Mouse (Mus musculus): ENCODE measurements around the gene Bbs9. TPM values are rescaled to one million over a fixed set of nuclear protein-coding genes. Genes with fewer than 3 reads are reported as not detected.
"Not testable (repeated sequence)": the region's sequence is repeated elsewhere in the genome, so short reads cannot be mapped to it uniquely, and the experiment has no call there.

Gene Bbs9
- 14.3 and 18.7 TPM in 2 replicates for total RNA-seq (2021)
- long read RNA-seq, experiment 1, partial matches to known transcripts: 1 of 5 reads
- long read RNA-seq, experiment 1, other reads (novel, unspliced or antisense): 2 of 5 reads
- long read RNA-seq, experiment 2, partial matches to known transcripts: 1 of 5 reads
- long read RNA-seq, experiment 2, other reads (novel, unspliced or antisense): 1 of 5 reads

DNA sequence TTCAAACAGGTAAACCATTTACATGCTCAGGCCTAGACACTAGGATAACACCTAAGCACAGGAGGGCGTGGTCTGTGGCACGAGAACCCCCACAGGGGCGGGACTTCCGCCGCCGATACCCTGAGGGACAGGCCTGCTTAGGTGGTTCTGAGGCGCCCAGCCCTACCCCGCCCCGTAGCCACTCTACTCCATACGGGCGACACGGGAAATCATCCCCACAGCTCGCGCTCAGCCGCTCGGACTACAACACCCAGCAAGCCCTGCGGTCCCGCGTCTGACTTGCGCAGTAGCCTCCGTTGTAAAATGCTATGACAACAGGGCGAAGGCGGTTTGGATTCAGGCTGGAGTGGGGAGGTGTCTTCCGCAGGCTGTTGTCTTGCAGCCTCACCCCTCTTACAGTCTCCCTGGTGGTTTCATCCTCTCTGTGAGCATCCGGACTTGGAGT, at the start of gene Bbs9:
Gene Bbs9 (plus strand): TSS at position 292 of the 445 bp plus-strand sequence.
- peak; percentile 95 for DNase-seq

DNA sequence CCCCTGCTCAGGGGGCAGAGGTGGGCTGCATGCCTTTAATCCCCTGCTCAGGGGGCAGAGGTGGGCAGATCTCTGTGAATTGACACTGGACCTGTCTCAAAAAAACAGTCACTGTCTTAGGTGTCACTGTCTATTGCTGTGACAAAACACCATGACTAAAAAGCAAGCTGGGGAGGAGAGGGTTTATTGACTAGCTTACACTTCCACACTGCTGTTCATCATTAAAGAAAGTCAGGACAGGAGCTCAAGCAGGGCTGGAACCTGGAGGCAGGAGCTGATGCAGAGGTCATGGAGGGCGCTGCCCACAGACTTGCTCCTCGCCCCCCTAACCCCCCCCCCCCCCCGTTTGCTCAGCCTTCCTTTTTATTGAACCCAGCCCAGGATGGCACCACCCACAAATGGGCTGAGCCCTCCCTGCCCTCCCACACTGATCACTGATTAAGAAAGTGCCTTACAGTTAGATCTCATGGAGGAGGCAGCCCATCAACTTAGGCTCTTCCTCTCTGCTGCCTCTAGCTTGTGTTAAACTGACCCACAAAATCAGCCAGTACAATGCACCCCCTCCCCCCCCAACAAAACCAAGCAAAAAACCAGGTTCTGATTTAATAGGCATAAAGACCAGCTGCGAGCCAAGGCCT, 47.4 kb upstream of the Bbs9 start:
- DNase-seq: no peak

DNA sequence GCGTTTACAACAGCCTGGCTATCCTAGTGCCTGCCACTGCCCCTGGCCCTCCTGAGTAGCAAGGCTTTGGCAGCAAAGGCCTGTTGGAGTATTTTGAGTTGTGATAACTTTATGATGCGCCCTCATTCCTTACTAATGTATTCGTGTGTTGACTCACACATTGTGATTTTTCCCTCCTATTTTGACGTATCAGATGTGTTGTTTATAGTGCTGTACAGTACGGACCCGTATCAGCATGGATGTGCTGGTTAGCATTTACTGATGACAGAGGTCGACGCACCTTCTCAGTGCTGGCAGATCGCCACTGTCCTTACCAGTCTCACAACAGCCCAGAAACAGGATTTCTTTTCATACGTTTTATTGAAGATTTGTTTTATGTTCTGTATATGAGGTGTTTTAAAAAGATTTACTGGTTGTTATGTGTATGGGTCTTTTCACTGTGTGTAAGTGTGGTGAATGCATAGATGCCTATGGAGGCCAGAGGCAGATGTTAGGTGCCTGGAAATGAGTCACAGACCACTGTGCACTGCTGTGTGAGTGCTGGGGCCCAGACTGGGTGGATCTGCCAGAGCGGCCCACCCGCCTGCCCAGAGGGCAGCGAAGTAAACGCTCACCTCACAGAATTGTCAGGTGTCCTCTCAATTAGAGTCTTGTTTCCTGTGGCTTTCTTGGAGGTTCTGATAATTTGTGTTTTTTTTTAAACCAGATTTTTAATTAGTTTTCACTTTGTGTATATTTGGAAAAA, 46.7 kb upstream of the Bbs9 start:
- DNase-seq: no peak

DNA sequence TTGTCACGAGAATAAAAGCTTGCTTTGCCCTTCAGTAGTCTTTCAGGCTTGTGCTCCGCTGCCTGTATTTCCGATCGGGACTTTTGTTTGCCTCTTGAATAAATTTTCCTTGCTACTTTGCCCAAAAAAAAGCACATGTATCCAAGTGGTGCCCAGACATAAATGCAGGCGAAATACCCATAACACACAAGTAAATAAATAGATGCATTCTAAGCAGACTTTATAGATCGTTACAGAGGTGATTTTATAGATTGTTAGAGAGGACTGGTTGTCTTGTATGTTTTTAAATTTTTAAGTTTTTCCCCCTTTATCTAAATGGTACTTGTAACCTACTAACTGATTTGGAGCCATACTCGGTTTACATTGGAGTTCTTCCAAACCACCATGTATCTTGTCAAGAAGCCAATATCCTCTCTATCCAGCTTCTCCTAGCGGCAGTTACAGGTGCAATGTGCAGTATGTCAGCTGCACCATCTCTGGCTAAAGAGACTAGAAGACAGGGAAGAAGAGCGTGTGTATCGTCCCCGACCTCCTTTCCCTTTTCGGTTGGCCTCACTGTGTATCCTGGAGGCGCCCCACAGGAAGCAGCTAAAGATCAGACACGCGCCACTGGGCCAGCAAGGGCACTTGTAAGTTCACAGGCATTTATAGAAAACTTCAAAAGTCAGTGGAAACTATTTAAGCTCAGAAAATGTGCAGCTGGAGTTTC, 45.8 kb upstream of the Bbs9 start:
- DNase-seq: no peak

DNA sequence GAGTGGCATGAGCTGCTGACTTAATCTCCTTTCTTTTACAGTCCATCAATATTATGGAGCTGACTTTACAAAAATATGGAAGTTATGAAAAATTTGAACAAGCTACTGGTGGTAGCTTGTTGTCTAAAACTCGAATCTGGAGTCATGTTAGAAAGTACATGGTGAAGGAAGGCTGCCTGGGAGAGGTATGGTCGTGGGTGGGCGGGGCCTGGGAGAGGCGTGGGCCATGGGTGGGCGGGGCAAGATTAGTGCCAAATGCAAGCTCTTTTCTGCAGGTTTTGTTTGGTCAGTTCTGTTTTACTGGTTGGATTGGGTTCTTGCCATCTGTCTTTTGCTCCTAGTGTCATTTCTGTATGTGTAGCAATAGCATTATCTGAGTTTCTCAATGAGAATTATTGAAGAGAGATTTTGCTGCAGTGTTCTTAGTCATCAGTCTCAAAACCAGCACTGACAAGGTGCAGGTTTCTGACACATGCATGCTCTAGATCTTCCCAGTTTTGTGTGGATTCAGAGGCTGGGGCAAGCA, 45.1 kb upstream of the Bbs9 start:
- DNase-seq: no peak

DNA sequence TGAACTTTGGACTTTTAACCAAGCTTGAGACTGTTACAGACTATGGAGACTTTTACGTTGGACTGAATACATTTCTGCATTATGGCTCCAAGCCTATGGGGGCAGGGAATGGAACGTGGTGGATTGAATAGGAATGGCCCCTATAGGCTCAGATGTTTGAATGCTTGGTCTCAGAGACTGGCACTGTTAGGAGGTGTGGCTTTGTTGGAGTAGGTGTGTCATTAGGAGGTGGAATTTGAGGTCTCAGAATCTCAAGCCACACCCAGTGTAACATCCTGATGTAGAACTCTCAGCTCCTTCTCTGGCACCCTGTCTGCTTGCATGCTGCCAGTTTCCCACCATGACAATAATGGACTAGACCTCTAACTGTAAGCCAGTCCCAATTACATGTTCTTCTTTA, 42.3 kb upstream of the Bbs9 start:
- no peak for DNase-seq

DNA sequence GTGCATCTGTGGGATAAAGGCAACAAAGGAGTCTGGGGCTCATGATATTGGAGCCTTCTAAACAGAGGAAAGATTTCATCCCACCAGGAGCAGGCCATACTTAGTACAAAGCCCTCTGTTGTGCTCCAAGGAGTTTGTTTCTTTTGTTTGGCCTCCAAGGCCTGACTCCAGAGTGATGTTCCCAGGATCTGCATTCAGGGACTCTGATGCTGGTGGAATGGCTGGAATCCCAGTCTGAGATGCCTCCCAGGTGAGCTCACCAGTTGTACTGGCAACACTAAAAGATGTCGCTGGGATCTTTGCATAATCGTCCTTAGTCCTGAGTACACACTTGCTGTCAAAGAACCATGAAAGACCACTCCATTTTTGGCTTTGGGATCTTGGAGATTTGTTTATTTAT, 41.4 kb upstream of the Bbs9 start:
- DNase-seq: no peak

DNA sequence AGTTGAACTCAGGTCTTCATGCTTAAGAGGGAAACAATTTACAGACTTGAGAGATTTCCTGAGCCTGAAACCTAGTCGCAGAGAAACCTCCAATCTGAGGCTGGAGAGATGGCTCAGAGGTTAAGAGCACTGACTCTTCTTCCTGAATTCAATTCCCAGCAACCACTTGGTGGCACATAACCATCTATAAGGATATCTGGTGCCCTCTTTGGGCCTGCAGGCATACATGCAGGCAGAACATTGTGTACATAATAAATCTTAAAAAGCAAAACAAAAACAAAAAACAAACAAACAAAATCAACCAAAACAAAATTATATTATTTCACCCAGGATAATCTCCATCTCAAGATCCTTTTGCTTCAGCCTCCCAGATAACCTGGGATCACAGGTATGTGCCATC, 36.7 kb upstream of the Bbs9 start:
- DNase-seq: no peak

DNA sequence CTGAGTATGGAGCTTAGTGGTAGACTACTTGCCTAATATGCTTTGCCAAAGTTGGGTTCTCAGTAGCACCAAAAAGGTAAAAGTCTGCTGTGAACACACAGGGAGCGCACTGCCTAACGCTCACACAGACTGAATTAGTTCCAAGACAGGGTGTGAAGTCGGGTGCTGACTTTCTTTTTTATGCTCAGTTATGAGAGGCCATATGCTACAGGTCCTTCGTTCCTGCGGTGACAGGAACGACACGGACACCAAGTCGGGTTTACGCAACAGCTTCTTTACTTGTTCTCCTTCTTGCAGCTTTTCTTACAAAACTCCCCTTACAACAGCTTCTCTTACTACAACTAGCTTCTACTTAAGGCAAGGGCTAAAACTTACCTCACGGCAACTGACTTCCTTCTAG, 32.4 kb upstream of the Bbs9 start:
- no peak for DNase-seq

DNA sequence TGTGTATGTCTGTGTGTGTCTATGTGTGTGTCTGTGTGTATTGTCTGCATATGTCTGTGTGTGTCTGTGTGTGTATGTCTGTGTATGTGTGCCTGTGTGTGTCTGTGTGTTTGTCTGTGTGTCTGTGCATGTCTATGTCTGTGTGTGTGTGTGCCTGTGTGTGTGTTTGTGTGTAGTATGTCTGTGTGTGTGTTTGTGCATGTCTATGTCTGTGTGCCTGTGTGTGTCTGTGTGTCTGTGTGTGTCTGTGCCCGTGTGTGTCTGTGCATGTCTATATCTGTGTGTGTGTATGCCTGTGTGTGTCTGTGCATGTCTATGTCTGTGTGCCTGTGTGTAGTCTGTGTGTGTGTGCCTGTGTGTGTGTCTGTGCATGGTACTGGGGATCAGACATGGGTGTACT, 30.4 kb upstream of the Bbs9 start:
- no peak for DNase-seq

DNA sequence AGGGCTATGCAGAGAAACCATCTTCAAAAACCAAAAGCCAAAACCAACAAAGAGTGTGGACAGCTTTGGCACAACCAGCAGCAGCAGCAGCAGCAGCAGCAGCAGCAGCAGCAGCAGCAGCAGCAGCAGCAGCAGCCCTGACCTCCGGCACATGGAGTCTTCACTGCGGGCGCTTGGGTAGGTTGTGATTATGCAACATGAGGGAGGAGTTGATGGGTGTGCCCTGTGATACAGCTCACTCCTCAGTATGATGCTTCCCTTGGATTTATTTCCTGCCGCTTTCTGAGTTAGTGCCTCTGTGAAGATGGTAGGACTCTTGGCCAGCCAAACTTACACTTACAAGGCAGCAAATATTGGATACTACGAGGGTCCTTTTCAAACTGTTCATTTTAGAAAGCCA, 28.3 kb upstream of the Bbs9 start:
- peak; percentile 32 for DNase-seq

DNA sequence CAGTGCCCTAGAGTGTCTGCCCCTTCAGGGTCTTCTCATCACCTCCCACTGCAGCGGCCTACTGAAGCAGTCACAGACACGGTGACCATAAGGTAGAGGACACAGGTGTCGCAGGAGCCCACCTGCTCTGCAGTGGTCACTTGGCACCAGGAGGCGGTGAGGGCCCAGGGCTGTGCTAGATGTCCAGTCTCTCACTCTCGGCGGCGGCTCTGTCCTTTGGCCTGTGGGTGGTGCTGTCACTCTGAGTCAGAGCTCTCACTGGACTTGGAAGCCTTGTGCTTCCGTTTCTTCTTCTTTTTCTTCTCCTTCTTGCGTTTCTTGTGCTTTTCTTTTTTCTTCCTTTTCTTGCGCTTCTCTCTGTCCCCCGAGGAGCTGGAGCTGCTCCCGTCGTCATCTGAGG, 27.1 kb upstream of the Bbs9 start:
- DNase-seq: peak; percentile 32

DNA sequence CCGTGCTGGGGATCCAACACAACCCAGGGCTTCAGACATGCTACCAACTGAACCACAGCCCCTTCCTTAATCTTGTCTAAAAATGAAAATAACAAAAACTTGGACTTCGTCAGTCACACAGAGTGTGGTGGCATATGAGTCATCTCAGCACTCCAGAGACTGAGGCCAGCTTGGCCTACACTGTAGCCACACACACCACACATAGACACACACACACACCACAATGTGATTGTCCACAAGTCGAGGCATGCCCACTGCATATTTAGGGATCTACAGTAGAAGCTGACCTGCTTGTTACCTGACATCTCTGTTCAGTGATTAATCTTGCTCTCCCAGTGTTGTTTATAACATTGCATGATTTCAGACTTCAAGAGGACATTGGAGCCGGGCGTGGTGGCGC, 26.3 kb upstream of the Bbs9 start:
- no peak for DNase-seq

DNA sequence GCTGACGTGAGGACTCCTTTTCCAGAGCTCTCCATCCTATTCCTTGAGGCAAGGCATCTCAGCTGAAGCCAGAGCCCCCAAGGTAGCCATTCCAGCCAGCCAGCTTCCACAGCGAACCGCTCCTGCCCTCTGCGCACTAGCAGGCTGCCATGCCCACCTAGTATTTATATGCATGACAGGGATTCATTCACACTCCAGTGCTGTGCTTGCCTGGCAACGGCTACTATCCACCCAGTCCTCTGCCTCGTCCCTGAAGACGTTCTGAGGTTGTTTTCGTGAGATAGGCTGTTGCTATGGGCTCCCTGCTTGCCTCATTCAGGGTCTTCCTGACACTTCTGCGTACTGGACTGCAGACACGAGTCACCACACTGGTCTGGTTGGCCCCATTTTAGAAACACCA, 22.8 kb upstream of the Bbs9 start:
- DNase-seq: no peak

DNA sequence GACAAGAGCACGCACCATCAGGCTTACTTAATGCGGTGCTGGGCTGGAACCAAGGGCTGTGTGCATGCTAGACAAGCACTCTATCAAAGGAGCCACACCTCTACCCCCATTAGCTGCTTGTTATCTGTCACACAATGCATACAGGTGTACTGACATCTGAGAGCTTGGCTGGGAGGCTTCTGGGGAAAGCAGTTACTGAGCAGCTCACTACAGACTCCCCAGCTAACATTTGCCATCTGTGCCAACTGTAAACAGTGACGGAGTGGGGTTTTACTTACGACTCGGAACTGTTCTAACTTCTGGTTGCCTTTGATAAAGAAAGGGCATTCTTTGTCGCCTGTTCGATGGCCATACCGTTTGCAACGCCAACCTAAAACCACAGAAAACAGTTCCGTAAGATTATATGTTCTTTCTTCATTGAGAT, 22.0 kb upstream of the Bbs9 start:
- DNase-seq: no peak

DNA sequence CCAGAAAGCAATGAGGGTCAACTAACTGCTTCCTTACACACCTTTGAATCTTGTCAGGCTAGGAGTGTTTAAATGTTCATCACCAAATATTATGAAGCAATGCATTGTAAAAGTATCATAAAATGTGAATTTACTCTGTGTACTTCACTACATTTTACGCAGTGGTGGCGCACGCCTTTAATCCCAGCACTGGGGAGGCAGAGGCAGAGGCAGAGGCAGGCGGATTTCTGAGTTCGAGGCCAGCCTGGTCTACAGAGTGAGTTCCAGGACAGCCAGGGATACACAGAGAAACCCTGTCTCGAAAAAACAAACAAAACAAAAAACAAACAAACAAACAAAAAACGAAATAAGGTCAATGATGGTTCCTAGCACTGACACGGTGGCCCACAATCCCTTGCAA, 21.5 kb upstream of the Bbs9 start, which contains the start of gene Gm17545:
Gene Gm17545 (plus strand): TSS at position 301 of the 400 bp plus-strand sequence.
- DNase-seq: not testable (repeated sequence)

DNA sequence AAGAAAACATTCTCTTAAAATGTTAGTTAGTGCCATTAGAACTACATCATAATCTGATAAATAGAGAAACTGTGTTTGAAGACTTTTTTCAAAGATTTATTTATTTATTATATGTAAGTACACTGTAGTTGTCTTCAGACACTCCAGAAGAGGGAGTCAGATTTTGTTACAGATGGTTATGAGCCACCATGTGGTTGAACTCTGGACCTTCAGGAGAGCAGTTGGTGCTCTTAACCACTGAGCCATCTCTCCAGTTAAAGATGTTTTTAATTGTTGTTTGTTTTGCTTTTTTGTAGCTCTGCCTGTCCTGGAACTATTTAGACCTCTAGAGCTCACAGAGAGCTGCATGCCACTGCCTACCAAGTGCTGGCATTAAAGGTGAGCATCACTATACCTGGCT, 20.5 kb upstream of the Bbs9 start:
- DNase-seq: no peak

DNA sequence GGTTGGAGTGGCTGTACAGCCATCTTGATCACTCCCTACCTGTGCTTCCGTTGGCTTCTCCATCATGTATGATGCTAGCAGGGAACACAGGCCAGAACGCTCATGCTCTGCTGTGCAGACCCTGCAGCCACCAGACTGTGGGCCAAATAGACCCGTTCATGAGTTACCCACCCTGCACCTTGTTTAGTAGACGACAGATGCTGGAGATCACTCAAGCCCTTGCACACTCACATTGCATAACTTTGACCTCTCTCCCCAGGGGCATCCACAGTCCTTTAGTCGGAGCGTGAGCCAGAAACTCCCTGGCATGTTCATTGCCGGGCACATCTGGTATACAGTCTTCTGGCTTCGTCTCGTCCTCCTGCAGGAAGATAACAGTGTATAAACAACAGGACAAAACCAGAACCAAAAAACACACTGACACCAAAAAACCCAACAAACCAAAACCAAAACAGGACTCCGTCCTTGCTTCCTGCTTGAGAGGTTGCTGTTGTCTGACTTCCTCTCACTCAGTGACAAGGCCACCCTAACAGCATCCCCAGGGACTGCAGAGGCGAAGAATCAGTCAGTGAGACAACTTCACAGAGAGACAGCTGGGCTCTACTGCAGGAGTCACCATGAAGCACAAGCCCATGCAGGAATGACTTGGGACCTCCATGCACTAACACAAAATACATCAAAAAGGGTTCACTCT, 18.2 kb upstream of the Bbs9 start:
- peak; percentile 33 for DNase-seq

DNA sequence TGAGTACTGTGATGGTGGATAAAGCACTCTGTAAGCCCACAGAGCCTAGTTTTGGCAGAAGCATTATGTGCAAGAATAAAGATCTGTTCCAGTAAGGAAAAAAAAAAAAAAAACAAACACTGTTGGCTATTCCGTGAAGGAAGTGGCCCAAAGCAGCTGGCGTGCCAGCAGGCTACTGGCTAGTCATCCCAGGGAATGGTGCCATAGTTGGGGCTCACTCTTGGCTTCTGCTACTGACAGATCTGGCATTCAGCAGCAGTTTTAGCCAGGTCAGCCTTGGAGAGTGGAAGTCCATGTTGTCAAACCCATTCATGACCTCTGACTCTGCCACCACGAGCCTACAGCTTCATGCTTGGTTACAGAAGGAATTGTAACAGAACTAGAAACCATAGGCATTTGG, 13.6 kb upstream of the Bbs9 start:
- DNase-seq: peak; percentile 65

DNA sequence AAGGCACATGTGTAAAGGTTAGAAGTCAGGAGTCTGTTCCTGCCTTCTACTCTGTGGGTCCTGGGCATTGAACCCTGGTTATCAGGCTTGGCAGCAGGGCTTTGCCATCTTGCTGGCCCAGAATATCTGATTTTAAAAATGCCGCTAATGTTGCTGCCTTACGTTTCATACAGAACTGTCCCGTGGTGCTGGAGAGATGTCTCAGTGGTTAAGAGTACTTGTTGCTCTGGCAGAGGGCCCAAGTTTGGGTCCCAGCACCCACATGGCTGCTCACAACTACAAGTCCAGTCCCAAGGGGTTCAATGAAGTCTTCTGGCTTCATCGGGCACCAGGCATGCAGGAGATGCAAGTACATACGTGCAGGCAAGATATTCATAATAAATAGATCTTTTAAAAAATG, 9.3 kb upstream of the Bbs9 start:
- DNase-seq: no peak

DNA sequence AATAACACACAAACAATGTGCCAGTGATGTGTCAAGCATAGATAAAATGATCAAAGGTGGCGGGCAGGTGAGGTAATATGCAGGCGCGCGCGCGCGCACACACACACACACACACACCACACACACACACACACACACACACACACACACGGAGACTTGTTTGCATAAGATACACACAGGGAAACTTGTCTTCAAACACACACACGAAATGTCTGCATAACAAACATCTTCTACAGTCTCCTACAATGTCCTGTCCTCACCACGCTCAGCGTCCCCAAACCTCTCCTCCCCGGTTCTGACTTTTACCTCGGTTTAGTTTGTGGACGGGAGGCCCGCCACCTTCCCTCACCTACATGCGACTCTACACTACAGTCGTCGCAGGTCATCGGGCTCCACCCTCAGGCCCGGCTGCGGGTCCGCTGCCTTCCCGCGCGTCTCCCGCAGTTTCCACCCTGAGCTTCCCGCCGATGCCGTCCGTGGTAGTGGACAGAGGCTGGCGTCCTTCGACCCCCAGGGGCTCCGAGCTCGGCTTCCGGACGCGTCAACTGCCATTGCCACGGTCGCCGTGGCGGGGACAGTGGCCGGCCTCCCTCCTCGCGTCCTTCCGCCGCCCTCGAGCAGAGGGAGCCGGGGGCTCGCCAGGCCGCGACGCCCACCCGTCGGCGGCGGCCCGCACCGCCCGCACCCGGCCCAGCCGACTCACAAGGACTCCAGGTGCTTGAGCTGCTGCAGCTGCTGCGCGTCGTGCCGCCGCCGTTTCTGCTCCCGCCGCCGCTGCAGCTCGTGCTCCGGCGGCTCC, 7.9 kb upstream of the Bbs9 start:
- DNase-seq: peak; percentile 69
